Mouse (Mus musculus) urinary bladder, postnatal 4 days (tissue): Measurements from ENCODE around the gene Fosl1.
"Not testable (repeated sequence)": the region's sequence is repeated elsewhere in the genome, so short reads cannot be mapped to it uniquely, and the experiment has no call there.

Experiments used
- DNase-seq, 2 experiments: peaks; one replicate each; pipeline ENCODE4 v3.0.0; 2021 to 2022; ENCODE audit warnings: low spot score in 2 of 2

Fosl1 gene

DNA sequence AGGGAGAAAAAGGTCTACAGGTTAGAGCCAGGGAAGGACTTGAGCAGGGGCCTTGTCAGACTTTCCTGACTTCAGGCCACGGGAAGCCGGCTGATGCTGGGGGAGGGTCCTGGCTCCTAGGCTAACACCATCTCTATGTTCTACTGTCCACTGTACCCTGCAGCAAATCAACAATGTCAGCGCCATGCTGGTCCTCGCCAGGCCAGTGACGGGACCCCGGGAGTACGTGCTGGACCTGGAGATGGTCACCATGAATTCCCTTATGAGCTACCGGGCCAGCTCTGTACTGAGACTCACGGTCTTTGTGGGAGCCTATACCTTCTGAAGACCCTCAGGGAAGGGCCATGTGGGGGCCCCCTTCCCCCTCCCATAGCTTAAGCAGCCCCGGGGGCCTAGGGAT is 34.1 kb downstream of the Fosl1 start:
- no peak for DNase-seq

DNA sequence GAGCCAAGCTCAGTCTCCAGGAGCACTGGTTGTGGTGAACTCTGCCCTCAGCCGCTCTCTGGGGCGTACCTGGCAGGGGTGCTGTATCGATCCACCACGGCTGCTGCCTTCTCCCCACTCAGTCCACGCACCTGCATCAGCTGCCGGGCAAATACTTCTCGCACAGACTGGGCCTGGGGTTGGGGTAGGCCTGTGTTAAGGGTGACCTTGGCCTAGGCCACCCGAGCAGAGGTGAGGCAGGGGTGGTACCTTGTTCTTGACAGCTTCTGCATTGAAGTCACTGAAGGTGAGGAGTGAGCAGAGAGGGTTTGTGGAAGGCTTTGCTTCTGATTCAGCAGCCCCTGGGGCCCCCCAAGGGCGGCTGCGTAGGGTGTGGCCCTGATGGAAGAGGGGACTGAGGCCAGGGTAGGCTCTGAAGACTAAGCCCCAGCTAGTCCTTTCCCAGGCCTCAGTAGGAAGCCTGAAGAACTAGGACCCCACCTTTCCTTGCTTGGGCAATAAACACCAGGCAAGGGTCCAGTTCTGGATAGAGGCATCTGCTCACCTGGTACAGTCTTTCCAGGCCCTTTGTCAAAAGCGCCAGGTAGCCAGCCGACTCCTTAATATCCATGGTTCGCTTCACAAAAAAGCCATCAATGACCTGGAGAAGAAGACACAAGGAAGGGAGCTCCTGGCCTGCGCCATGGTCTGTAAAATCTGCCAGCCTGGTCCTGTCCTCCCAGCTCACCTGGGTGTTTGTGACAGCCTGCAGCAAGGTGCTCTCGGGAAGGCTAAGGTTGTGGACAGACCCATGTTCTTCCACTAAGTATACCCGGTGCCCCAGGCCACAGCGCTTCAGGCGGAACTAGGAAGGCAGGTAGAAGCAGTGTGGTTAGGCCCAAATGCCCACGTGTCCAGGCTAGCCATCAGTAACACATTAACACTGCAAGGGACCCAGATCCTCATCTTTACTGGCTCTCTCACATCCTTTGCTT is 36.3 kb downstream of the Fosl1 start:
- DNase-seq: no peak

DNA sequence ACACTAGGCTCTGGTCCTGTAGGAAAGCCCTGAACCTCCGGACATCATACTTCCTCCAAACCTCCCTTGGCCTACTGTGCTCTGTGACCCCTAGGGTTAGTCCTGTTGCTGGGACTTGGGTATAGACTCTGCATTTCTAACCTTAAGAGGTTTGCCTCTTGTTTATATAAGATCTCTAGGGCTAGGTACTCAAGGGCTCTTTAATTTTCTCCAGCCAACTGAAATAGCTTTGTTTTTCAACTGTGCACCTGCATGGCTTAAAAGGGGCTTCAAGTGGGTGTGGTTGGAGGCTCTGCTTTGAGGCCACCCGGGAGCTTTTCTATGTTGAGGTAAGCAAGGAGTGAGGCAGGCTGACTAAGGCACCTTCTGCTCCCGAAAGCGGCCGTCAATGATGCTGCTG is 37.1 kb downstream of the Fosl1 start:
- DNase-seq: no peak

DNA sequence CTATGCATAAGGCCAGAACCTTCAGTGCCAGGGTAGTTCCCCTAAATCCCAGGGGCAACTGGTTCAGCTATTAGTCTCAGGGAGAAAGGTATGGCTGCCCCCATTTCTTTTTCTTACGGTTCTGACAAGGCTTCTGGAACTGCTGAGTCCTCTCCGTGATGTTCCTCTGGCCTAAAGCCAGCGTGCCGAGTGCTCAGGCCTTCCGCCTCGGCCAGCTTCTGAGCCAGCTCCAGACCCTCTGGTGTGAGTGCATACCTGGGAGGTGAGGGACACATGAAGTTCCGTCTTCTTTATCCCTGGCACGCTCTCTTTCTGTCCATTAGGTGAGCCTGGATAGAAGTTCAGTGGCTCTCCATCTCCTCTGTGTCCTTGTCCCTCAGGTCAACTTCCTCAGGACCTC is 38.0 kb downstream of the Fosl1 start:
- no peak for DNase-seq

DNA sequence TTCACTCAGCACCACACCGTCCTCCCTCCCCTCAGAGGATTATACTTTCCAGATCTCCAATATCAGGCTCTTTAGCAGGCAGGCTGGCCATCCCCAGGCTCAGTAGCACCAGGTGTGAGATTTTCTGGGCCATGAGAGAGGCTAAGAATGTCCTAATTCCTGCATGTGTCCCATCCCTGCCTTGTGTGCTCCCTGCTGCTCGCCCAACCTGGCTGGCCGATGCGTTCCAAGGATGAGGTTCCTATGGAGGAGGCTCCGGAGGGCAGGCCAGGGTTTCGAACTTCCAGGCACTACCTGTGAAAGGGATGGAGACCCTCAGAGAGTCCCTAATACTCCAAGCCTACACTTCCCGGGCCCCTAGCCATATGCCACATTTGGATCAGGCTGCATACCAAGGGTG is 38.5 kb downstream of the Fosl1 start:
- DNase-seq: no peak

DNA sequence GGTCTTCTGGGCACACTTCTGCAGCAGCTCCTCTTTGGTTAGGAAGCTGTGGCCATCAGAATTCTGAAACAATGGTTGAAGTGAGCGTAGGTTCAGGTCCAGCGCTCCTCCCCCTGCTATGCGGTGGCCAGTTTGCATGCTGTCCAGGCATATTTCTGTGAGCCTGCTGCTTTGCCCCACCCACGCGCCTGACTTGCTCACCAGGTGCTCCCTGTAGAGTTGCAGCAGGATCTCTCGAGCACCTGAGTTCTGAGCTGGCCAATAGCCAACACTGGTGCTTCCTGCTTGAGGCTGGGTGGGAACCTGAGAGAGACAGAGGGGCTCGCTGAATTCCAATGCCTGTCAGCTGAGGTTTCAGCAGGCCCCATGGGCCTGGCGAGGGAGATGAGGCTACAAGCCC is 38.9 kb downstream of the Fosl1 start:
- DNase-seq: no peak

DNA sequence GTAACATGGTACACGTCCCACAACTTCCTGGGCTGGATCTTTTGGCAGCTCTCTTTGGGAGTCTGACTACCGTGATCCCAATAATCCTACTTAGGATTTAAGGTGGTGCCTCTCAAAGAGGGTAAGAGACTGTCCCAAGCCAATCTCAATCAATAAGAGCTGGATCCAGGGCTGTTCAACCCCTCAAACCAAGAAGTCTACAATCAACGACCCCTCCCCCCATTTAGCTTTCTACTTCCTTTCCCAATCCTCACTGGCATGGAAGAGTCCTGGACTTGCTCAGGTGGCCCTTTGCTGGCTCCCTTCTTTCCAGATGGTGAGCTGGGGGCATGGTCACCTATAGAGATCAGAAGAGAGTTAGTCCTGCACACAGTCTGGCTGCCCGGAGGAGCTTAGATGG is 39.4 kb downstream of the Fosl1 start:
- DNase-seq: no peak

DNA sequence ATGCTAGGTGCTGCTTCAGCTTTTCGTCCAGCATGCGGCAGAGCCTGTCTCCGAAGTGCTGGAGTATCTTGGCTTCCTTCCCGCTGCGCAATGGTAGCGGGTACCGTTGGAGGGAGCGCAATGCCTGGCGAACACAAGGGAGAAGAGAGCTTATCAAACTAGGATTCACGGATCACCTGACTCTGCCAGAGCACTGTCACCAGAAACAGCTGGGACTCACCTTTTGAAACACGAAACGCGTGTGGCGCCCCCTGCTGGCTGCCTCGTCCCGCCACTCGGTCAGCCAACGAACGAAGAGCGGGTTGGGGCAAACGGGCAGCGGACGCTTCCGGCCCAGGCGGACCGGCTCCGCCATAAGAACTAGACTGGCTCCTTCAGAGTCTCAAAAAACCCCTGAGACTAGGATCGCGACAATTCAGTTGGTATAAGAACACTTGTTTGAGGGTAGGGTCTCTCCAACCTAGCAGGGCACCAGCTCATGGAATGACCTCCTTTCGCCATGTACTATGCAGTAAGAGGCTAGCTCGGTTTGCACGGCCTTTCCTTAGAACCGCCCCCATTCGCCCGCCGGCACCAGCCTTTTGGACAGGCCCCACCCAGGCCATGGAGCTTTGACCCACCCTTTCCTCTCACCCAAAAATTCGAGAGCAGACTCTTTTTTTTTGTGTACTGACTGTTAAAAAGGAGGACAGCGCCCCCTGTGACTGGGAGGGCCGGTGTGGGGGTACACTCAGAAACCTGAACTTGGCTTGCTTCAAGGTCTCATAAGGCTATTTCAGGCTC is 40.6 kb downstream of the Fosl1 start, which contains the start of gene Mus81:
Mus81 (minus strand) TSS at position 635 of the 783 bp plus-strand sequence.
- DNase-seq: peak; percentile 94 to 95

DNA sequence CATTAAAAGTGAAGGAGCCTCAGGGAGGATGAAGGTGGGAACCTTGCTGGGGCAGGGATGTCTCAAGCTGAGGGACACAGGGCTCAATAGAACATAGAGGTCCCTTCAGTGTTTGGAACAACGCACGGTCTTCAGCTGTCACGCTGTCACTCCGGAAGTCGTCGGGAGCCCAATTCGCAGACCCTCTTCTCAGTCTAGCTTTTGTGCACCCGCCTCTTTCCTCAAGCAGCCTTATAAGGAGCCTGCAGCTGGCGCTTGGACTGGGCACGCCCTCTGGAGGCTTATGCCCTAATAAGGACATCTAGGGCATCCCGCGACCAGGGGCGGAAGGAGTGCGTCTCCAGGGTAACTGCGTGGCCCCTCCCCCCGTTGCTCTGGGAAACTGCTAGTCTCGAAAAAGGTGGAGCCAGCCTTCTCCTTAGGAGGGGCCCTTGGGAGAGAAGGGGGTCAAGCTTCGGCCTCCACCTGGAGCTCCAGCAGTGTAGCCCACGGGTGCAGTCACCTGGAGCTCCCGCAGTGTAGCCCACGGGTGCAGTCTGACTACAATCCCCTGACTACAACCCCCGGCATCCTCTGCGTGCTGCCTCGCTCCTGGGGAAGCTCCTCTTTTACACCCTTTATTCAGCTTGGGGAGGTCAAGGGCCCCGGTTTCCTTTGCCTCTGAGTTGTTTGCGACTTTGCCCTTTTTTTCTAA is 41.7 kb downstream of the Fosl1 start:
- DNase-seq: peak; percentile 96 to 97

DNA sequence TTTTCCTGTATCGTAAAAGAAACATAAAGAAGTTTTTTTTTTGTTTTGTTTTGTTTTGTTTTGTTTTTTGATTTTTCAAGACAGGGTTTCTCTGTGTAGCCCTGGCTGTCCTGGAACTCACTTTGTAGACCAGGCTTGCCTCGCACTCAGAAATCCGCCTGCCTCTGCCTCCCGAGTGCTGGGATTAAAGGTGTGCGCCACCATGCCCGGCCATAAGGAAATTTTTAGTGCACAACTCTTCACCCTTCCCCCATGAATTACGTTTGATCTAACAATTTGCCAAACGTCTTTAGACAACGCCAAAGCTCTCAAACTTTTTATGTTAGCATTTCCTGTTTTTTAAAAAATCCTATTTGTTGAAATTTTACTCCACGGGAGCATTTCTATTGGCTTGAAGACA is 42.4 kb downstream of the Fosl1 start:
- not testable (repeated sequence) for DNase-seq

DNA sequence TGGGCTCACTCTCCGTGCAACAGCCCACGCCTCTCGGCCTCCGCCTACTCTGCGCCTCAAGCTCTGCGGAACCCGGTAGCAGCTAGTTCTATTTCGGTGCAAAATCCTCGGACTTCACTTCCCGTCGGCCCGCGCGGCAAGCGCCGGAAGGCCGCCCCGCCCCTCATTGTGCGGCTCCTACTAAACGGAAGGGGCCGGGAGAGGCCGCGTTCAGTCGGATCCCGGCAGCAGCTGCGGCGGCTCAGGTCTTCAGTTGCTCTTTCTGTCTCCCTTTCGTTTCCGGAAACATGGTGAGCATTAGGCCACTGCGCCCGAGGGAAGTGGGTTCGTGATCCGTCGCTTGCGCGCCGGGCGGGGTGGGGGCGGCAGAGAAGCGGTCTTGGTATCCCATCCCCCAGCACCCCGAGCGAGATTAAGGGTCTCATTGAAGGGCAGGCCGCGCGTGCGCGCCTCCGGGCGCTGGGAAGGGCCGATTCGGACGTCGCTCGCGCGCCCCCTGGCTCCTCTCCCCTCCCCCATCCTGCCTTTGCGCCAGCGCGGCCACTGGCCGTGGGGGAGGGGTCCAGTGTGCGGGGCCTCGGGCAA is 43.1 kb downstream of the Fosl1 start, which contains the start of gene Cfl1:
Cfl1 (plus strand) TSS at position 143 of the 585 bp plus-strand sequence.
- DNase-seq: peak; percentile 92 to 93

DNA sequence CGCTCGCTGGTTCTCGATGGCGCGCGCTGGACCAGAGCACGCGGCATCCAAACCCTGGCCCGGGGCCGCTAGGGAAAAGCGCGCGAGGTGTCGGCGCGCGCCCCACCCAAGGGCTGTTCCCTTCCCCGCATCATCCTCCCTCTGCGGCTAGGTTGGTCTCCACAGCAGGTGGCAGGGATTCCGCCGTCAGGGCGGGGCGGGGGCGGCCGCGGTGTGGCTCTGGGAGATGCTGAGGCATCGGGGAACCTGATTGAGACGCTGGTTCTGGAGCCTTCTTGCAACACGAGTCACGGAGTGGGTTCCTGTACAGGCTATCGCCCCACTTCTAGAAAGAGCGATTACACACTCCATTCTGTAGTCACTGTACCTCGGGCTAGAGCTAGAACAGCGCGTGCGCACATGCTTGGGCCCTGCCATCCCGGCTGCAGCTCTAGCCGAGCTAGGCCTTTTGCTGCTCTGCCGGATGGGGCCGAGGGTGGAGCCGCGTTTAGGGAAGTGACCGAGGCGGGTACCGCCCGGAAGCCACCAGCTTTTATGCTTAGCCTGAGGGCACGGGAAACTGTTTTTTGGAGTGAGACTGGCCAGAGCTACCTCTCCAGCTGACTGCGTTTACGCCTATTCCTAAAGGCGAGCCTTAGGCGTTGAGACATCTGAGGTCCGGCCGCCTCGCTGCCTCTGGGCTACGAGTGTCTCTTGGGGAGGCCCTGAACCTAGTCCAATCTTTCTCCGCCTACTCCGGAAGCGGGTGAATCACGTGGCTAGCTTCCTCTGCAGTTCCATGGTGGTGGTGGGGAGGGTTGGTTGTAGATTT is 43.8 kb downstream of the Fosl1 start:
- peak; percentile 78 to 79 for DNase-seq

DNA sequence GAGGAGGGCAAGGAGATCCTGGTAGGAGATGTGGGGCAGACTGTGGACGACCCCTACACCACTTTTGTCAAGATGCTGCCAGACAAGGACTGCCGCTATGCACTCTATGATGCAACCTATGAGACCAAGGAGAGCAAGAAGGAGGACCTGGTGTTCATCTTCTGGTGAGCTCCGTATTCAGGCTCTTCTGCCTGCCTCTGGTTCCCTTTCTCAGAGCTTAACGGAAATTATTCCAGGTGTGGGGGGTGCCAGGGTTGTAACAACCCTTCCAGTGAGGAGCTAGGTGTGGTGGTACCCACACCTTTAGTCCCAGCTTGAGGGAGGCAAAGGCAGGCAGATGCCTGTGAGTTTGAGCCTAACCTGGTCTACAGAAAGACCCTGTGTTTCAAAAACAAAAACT is 45.3 kb downstream of the Fosl1 start:
- DNase-seq: no peak

DNA sequence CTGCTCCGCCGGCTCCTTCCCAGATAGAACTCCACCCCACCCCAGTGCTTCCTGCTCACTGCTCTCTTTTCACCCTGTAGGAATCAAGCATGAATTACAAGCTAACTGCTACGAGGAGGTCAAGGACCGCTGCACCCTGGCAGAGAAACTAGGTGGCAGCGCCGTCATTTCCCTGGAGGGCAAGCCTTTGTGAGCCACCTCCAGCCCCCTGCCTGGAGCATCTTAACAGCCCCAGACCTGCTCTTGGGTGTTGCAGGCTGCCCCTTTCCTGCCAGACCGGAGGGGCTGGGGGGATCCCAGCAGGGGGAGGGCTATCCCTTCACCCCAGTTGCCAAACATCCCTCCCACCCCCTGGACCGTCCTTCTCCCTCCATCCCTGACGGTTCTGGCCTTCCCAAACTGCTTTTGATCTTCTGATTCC is 46.0 kb downstream of the Fosl1 start:
- not testable (repeated sequence) for DNase-seq

DNA sequence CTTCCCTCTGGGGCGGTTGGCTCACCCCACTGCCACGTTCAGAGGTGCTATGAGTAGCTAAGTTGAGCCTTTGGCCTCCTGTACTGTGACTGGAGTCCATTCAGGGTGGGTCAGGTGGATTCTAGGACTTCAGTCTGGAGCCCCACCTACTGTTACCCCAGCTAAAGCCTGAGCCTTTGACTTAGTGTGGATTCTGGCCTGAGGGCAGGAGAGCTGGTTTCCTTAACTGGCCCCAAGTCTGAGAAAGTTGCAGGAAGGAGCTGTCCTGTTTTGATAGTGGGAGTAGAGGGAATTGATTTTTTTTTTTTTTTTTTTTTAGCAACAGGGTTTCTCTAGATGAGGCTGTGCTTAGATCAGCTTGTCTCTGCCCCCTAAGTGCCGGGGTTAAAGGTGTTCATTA is 47.0 kb downstream of the Fosl1 start:
- no peak for DNase-seq

DNA sequence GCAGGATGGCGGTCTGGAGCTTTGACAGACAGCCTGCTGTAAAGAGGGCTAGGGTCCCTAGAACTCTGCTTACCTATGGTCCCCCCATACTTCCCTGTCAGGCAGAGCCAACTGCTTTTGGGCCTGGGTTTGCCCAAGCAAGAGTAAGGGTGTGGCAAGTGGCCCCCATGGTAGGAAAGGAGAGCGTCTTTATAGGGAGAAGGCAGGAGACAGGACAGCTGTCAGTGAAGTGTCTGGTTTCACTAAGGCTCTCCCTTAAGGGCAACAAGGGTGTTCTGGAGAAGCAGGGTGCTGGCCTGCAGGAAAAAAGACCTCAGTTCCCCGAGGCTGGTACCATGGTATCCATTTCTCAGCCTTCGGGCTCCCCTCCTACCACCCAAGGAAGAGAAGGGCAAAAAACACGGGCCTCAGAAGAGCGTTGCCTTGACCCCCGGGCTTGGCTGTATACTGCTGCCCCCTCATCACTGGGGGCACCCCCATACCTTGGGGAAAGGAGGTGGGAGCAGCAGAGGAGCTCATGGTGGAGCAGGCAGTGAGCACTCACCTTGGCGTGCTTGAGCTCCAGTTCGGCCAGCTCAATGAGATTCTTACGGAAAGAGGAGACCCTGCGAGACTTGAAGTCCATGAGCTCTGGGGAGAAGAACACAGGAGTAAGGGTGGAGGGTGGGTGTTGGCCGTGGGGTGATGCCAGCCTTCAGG is 48.2 kb downstream of the Fosl1 start:
- no peak for DNase-seq

DNA sequence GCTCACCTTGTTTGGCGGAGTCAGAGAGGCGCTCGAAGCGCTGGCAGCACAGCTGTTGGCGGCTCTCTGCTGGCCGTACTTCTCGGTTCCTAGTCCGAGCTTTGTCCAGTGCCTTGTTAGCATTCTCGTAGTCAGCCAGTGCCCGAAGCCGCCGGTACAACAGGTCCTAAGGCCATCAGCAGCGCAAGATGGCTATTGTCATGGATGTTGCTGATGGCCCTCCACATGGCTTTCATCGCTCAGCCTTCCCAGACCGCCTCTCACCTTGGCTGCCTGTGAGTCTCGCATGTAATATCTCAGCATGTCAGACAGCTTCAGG is 48.7 kb downstream of the Fosl1 start:
- no peak for DNase-seq

DNA sequence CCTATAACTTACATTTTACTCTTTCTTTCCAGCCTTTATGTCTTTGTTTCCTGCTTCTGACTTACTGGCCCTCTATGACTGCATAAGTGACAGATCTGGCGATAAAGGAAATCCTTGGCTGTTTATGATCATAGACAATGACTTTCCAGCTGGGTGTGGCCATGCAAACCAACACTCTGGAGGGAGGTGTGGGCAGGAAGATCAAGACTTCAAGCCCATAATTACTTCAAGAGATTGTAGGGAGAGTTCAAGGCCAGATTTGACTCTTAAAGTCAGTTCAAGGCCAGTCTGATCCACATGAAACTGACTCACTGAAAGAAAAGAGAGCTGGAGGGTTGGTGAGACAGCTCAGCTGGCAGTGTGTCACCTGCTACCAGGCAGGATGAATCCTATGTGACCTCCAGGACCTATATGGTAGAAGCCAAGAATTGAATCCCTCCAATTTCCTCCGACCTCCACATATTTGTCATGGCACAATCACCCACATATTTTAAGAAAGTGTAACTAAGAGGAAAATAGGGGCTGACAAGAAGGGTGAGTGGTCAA is 53.1 kb downstream of the Fosl1 start:
- DNase-seq: no peak

DNA sequence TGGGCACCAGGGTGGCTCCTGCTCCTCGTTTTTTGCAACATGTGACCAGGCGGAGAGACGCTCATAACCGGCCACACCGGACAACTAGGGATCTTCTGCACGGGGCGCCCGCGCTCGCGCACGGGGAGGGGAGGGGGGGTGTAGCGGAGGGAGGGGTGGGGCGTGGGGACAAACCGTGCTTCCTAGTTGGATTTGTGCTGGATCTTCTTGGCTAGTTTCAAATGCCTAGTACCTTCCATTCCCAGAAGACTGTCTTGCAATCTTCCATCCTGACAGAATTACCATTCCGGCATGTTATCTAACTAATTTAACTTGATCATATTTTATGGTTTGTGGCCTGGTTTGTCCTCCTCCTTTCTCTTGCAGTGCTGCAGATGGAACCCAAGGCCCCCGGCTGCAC is 56.3 kb downstream of the Fosl1 start, which contains the start of gene 1700020D05Rik:
1700020D05Rik (minus strand) TSS at position 101 of the 400 bp plus-strand sequence.
- DNase-seq: no peak
